Mouse (Mus musculus): ENCODE measurements at regions not wholly inside any gene's neighbourhood (a gene's known extent, or its start where the extent isn't known, plus 50 kb on each side); places are given as distances from the start of the nearest gene placed in this dataset.
"Not testable (repeated sequence)": the region's sequence is repeated elsewhere in the genome, so short reads cannot be mapped to it uniquely, and the experiment has no call there.

GRCm38 (mm10) chr12:18606126-18606525 lies 91.8 kb downstream of the 5730507C01Rik start:
- H3K27me3 ChIP-seq (replicated peaks); H3K9me3 ChIP-seq; H3K27ac ChIP-seq; H3K4me1 ChIP-seq; ATAC-seq (ENCODE audit: insufficient read depth, low FRiP score, low read depth); H3K36me3 ChIP-seq; H3K4me2 ChIP-seq; H3K4me3 ChIP-seq (replicated peaks); H3K9ac ChIP-seq: not testable (repeated sequence)

- no peaks in the 10 kb centered on the region for H3K4me1 ChIP-seq
- H3K4me3 ChIP-seq (replicated peaks), result peak overlapping the region; percentile 63
- no peaks in the 10 kb centered on the region for H3K36me3 ChIP-seq
- H3K27ac ChIP-seq, result peak overlapping the region; percentile 76
- H3K27me3 ChIP-seq (replicated peaks), result no peaks in the 10 kb centered on the region
- WGBS, result under 1% methylated on average over 37 of the region's 38 CpGs
- H3K9ac ChIP-seq, result peak overlapping the region; percentile 58
- no peaks in the 10 kb centered on the region for H3K9me3 ChIP-seq
- peak; percentile 93 for ATAC-seq (ENCODE audit: insufficient read depth, low FRiP score, low read depth)
- H3K4me2 ChIP-seq, result peak overlapping the region; percentile 69
Observed at GRCm38 (mm10) chr12:18609835-18610234, 95.5 kb downstream of the 5730507C01Rik start.

- Histone ChIP-seq H3K4me3 (replicated peaks) (peak overlapping the region; percentile 63), H3K4me2 (peak overlapping the region; percentile 69)
- H3K27ac ChIP-seq; ATAC-seq (ENCODE audit: insufficient read depth, low FRiP score, low read depth); H3K36me3 ChIP-seq; H3K4me1 ChIP-seq; H3K9ac ChIP-seq; H3K27me3 ChIP-seq (replicated peaks); H3K9me3 ChIP-seq: not testable (repeated sequence)
- WGBS, result under 1% methylated on average over 24 of the region's 24 CpGs
Observed at GRCm38 (mm10) chr12:18610581-18610980, 96.3 kb downstream of the 5730507C01Rik start.
